ENCODE assay signal across 8 mouse cellular contexts in the genomic region with DNA sequence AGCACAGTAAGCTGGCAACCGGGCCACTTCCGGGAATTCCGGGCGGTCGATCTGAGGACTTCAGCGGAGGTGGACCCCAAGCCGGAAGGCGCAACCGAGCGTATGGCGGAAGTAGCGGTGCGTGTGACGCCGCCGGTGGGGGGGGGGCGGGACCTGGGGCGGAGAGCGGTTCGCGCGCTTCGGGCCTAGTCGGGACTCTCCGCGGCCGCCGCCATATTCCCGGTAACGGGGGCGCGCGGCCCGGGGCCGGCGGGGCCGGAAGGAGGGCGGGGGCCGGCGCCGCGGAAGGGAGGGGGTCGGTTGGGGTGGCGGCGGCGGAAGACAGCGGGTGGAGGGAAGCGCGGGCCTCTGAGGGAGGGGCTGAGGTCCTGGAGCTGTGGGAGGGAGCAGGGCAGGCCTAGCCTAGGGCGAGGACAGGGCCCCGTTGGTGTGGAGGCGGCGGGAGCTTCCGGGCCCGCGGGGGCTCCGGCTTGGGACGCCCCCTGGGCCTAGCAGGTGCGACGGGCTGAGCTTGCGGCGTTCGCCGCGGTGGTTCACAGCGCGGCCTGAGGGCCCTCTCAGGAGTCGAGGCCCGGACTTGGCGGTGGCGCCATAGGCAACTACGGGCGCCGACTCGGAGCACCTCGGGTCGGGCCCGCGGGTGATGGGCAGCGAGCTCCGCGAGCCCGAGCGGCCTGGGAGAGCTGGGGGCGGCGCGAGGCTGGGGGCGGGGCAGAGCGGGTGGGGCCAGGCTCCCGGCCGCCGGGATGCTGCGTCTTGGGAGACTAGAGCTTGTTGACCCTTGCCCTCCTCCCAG. TPM values are rescaled to one million over a fixed set of nuclear protein-coding genes. Genes with fewer than 3 reads are reported as not detected.
DNase-seq lines count a peak whose midpoint lies in the region; ATAC-seq and TF ChIP-seq lines count a peak whose summit lies in the region.

A gene (plus strand): TSS at position 161 of the 796 bp plus-strand sequence.

- H3K27me3 ChIP-seq in G1E (ENCODE audit: insufficient read depth, low read length), result no peaks in the 10 kb centered on the region
- H3K27me3 ChIP-seq in forebrain, embryonic 16.5 days (replicated peaks; ENCODE audit: control insufficient read depth, insufficient read depth, low read length), result no peaks in the 10 kb centered on the region
- H3K27me3 ChIP-seq in lung, embryonic 14.5 days (ENCODE audit: insufficient read depth, low read length), result no peaks in the 10 kb centered on the region
- H3K27me3 ChIP-seq in thymus, adult 2 months (ENCODE audit: control insufficient read depth, insufficient read depth, low read length), result no peaks in the 10 kb centered on the region

- TF ChIP-seq CTCF in G1E (IDR thresholded peaks at IDR 0.05; ENCODE audit: low read depth, low read length), result no peak
- no peak for TF ChIP-seq CTCF in layer of hippocampus, adult 2 months (conservative IDR thresholded peaks at IDR 0.05)
- no peak for TF ChIP-seq CTCF in lung, embryonic 14.5 days (IDR thresholded peaks at IDR 0.05; ENCODE audit: low read depth)
- no peak for TF ChIP-seq CTCF in olfactory bulb, adult 2 months (IDR thresholded peaks at IDR 0.05; ENCODE audit: insufficient read depth, low read depth, low read length)
- peak; percentile 39; the same call in 1 of the 2 replicates for TF ChIP-seq CTCF in thymus, adult 2 months (IDR thresholded peaks at IDR 0.05; ENCODE audit: borderline replicate concordance, control insufficient read depth, extremely low read depth, insufficient read depth, low read length, poor library complexity)

- no peaks in the 10 kb centered on the region for H3K9me3 ChIP-seq in G1E (replicated peaks)
- no peaks in the 10 kb centered on the region for H3K9me3 ChIP-seq in forebrain, embryonic 16.5 days (ENCODE audit: control insufficient read depth, low read length)
- H3K9me3 ChIP-seq in lung, embryonic 14.5 days (ENCODE audit: low read depth, low read length), result no peaks in the 10 kb centered on the region

- peaks cover 45% of the 10 kb centered on the region for H3K36me3 ChIP-seq in G1E (replicated peaks)
- no peaks in the 10 kb centered on the region for H3K36me3 ChIP-seq in forebrain, embryonic 16.5 days (ENCODE audit: control insufficient read depth, insufficient read depth)
- H3K36me3 ChIP-seq in lung, embryonic 14.5 days (ENCODE audit: insufficient read depth), result peaks cover 28% of the 10 kb centered on the region
- H3K36me3 ChIP-seq in thymus, adult 2 months (ENCODE audit: control insufficient read depth, insufficient read depth, low read length), result peaks cover 5% of the 10 kb centered on the region

- H3K4me3 ChIP-seq in G1E (ENCODE audit: low read depth, low read length), result peak within 1 kb of the TSS; percentile 96
- peak within 1 kb of the TSS; percentile 99 for H3K4me3 ChIP-seq in forebrain, embryonic 16.5 days (replicated peaks; ENCODE audit: low read length)
- peak within 1 kb of the TSS; percentile 78 for H3K4me3 ChIP-seq in layer of hippocampus, adult 2 months
- peak within 1 kb of the TSS; percentile 92 for H3K4me3 ChIP-seq in lung, embryonic 14.5 days (ENCODE audit: low read depth, low read length)
- H3K4me3 ChIP-seq in olfactory bulb, adult 2 months (ENCODE audit: insufficient read depth, low read depth, low read length), result peak within 1 kb of the TSS; percentile 75
- peak within 1 kb of the TSS; percentile 96 for H3K4me3 ChIP-seq in thymus, adult 2 months (ENCODE audit: control insufficient read depth, insufficient read depth, low read length)

- ATAC-seq in G1E (ENCODE audit: extremely low read depth, insufficient number of reproducible peaks, low FRiP score, poor library complexity, severe bottlenecking), result peak; percentile 70
- peak; percentile 95 for ATAC-seq in forebrain, embryonic 16.5 days
- ATAC-seq in lung, embryonic 14.5 days (ENCODE audit: insufficient read depth), result peak; percentile 97

- peak within 1 kb of the TSS; percentile 81 for H3K4me2 ChIP-seq in forebrain, embryonic 16.5 days (ENCODE audit: low read length)
- peak within 1 kb of the TSS; percentile 76 for H3K4me2 ChIP-seq in lung, embryonic 14.5 days

- peak; percentile 82 for DNase-seq in G1E (ENCODE audit: low spot score)
- peak; percentile 89 to 91 for DNase-seq in cerebellum, adult 18-20 months
- DNase-seq in heart, postnatal 36 days, result peak; percentile 88 to 92
- DNase-seq in layer of hippocampus, adult 2 months (ENCODE audit: low spot score in 2 of 2), result peak; percentile 86 to 89
- peak; percentile 96 for DNase-seq in lung, embryonic 14.5 days
- DNase-seq in thymus, adult 2 months, result peak; percentile 87

- H3K27ac ChIP-seq in forebrain, embryonic 16.5 days (ENCODE audit: low read length), result peak within 1 kb of the TSS; percentile 96
- peak within 1 kb of the TSS; percentile 99 for H3K27ac ChIP-seq in layer of hippocampus, adult 2 months
- H3K27ac ChIP-seq in lung, embryonic 14.5 days (ENCODE audit: low read depth), result peak within 1 kb of the TSS; percentile 98
- peak within 1 kb of the TSS; percentile 96 for H3K27ac ChIP-seq in olfactory bulb, adult 2 months (ENCODE audit: insufficient read depth, low read depth, low read length)
- H3K27ac ChIP-seq in thymus, adult 2 months (ENCODE audit: control insufficient read depth, insufficient read depth, low read length), result peak within 1 kb of the TSS; percentile 79

- intact Hi-C loops in heart, postnatal 36 days (cut with DNase I), result loop anchor here (2.0 to 10.0 kb wide), 2 partner anchors 29 to 1249 kb away; a partner anchor contains a TSS

- peaks cover 56% of the 10 kb centered on the region for H3K4me1 ChIP-seq in G1E (ENCODE audit: insufficient read depth, low read depth, low read length)
- peaks cover 17% of the 10 kb centered on the region for H3K4me1 ChIP-seq in forebrain, embryonic 16.5 days (replicated peaks; ENCODE audit: control insufficient read depth, insufficient read depth, low read length)
- H3K4me1 ChIP-seq in lung, embryonic 14.5 days (ENCODE audit: insufficient read depth), result peaks cover 8% of the 10 kb centered on the region; the same call in 1 of the 2 replicates
- peaks cover 3% of the 10 kb centered on the region; the same call in 1 of the 2 replicates for H3K4me1 ChIP-seq in olfactory bulb, adult 2 months (ENCODE audit: control insufficient read depth, insufficient read depth, low read length)
- H3K4me1 ChIP-seq in thymus, adult 2 months (replicated peaks; ENCODE audit: control insufficient read depth, insufficient read depth, low read length), result no peaks in the 10 kb centered on the region; the same call in 1 of the 2 replicates

- H3K9ac ChIP-seq in forebrain, embryonic 16.5 days (replicated peaks; ENCODE audit: low read depth, low read length), result peak within 1 kb of the TSS; percentile 99
- peak within 1 kb of the TSS; percentile 98 for H3K9ac ChIP-seq in lung, embryonic 14.5 days

- TF ChIP-seq POLR2A in olfactory bulb, adult 2 months (IDR thresholded peaks at IDR 0.05; ENCODE audit: insufficient read depth, low read depth, low read length), result 0 out of 2 replicates have a peak, but pooled peaks have one; percentile 66
- TF ChIP-seq POLR2A in thymus, adult 2 months (IDR thresholded peaks at IDR 0.05; ENCODE audit: control insufficient read depth, extremely low read depth, insufficient read depth, low read length, poor library complexity), result 0 out of 2 replicates have a peak, but pooled peaks have one; percentile 58

- WGBS in forebrain, embryonic 16.5 days, result under 1% methylated on average over 81 of the region's 93 CpGs
- WGBS in lung, embryonic 14.5 days, result under 1% methylated on average over 92 of the region's 93 CpGs
- WGBS in olfactory bulb, adult 2 months, result under 1% methylated on average over 83 of the region's 93 CpGs
- WGBS in thymus, adult 2 months, result under 1% methylated on average over 93 of the region's 93 CpGs

RNA-seq across cellular contexts. Expression of the gene that starts here (rescaled TPM):
- total RNA-seq in G1E (2014; fragmentation: Nextera tagmentation), result 108 and 119 TPM in 2 replicates
- total RNA-seq in G1E (2017), result 48.5 and 48.6 TPM in 2 replicates
- polyA plus RNA-seq in G1E (2012), result 47.4 and 69.0 TPM in 2 replicates
- polyA plus RNA-seq in forebrain, embryonic 16.5 days (2015; fragmentation: Nextera tagmentation; extraction: Ambion mirVana), result 58.4 and 59.3 TPM in 2 replicates
- total RNA-seq in heart, postnatal 36 days (2021), result 10 to 100 TPM; 24.5 to 25.4 TPM
- total RNA-seq in layer of hippocampus, adult 2 months (2021), result 10 to 100 TPM; 80.9 to 81.7 TPM
- 58.9 and 60.3 TPM in 2 replicates for polyA plus RNA-seq in lung, embryonic 14.5 days (2014; fragmentation: Nextera tagmentation; extraction: Ambion mirVana)
- polyA plus RNA-seq in olfactory bulb, adult 2 months (2012; ENCODE audit: insufficient read depth, insufficient read length, low replicate concordance, missing spikeins), result 90.5 and 274 TPM in 2 replicates
- 106 and 113 TPM in 2 replicates for polyA plus RNA-seq in thymus, adult 2 months (2012; rRNA removed)

Comparison
In these comparisons a context has a peak if more than half of its experiments do, and no peak if none do; other contexts are left out.
1. Peak in every context shown above with its lines: DNase-seq, ATAC-seq, H3K4me3 ChIP-seq and H3K27ac ChIP-seq.